Mouse (Mus musculus) heart, adult 18-20 months (tissue): Measurements from ENCODE around the gene Senp8. TPM values are rescaled to one million over a fixed set of nuclear protein-coding genes. Genes with fewer than 3 reads are reported as not detected.
"Not testable (repeated sequence)": the region's sequence is repeated elsewhere in the genome, so short reads cannot be mapped to it uniquely, and the experiment has no call there.

Experiments
- DNase-seq, 2 experiments: peaks; one replicate each; pipeline ENCODE4 v3.0.0; 2021 to 2022; ENCODE audit warnings: mixed read lengths in 1 of 2
- long read RNA-seq, 2 experiments: library from polyadenylated mRNA; stranded (forward); transcript quantifications; one replicate each; pipeline ENCODE4 v2.0.0; 2021
- total RNA-seq, 2 experiments: library from RNA; stranded (reverse); gene quantifications; 2 replicates each; pipeline ENCODE4 v1.2.3; 2021

The Senp8 gene
- total RNA-seq, result 10 to 100 TPM; 10.7 to 11.4 TPM
- long read RNA-seq, experiment 1, partial matches to known transcripts, result 0 of 3 reads
- long read RNA-seq, experiment 1, other reads (novel, unspliced or antisense), result 0 of 3 reads
- long read RNA-seq, experiment 2, partial matches to known transcripts, result 0 of 2 reads
- long read RNA-seq, experiment 2, other reads (novel, unspliced or antisense), result 0 of 2 reads

GRCm38 (mm10) chr9:59750267-59751065, at the start of gene Senp8, which contains the start of gene Myo9a:
Senp8 (minus strand) TSS chr9:59750710.
Myo9a (plus strand) TSS chr9:59750896.
- DNase-seq, result peak; percentile 99 to 100

DNA sequence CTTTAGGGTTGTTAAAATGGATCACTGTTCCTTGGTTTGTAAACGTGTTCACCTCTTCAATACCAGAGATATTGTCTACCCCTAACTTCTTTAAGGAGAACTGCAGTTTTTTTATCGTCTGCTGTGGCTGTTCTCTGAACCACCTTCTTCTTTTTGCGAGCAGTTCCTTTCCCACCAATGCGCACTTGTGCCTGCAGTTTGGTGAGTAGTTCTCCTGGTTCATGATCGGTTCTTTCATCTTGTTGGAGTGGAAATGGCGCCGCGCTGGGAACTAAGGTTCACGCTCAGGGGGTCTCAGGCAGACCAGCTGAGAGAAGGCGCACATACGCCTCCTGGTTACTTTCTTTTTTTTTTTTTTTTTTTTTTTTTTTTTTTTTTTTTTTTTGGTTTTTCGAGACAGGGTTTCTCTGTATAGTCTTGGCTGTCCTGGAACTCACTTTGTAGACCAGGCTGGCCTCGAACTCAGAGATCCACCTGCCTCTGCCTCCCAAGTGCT, 16.5 kb upstream of the Senp8 start:
- DNase-seq, result not testable (repeated sequence)

DNA sequence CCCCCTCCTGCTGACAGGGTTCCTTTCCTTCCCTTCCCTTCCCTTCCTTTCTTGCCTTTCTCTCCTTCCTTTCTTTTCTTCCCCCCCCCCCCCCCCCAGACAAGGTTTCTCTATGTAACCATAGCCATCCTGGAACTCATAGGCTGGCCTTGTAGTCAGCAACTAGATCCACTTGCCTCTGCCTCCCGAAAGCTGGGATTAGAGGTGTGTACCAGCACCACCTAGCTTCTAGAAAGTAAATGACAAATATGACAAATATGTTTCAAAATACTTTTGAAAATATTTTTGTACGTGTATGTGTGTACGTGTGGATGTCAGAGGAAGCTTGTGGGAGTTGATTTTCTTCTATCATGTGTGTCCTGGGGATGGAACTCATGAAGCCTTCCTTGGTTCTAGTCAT, 10.0 kb upstream of the Senp8 start:
- DNase-seq, result no peak

- DNase-seq, result not testable (repeated sequence)
Measured at GRCm38 (mm10) chr9:59757016-59757415, 6.5 kb upstream of the Senp8 start.

GRCm38 (mm10) chr9:59755199-59755598, 4.7 kb upstream of the Senp8 start:
- DNase-seq, result no peak

DNA sequence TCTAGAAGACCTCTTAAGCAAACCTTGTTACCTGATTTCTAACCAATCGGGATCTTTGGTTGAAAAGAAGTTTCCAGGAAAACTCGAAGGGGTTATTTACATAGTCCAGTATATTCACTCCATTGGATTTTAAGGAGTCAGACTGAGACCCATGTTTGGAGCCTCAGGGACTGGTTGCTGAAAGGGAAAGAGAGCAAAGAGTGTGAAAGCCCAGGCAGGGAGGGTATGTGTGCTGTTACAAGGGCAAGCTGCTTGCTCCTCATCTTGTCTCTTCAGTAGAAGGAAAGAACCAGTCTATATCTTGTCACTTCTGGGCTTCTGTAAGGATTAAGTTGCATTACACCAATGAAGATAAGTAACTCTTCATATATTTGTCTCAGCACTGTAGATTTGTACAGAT, 1.5 kb upstream of the Senp8 start:
- no peak for DNase-seq

- DNase-seq, result peak; percentile 93 to 95
Measured at GRCm38 (mm10) chr9:59751066-59751581, 614 bp upstream of the Senp8 start.

DNA sequence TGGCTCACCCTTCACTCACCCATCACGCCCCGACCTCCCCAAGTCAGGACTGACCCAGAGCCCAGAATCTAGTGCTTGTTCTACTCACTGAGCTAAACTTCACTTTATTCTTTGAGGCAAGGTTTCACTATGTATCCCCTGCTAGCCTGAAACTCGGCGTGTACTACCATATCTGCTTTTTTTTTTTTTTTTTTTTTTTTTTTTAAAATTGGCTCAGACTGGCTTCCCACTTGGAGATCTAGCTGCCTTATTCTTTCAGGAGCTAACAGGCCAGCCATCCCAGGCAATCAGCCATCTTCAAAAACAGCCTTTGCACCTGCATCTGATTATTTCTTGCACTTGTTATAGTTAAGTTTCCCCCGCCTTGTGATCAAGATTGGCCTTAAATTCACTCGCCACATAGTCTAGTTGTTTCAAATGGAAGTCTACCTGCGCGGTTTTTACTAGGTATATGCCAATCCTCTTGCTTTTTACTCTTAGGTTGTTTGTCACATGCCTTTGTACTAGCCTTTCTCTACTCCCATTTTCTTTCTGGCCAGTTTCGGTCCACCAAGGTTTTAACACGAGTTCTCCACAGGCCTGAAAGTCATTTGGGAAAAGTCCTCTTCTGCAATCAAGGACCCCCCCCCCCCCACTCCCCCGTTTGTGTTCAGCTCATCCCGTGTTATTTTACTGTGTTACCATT, 787 bp downstream of the Senp8 start:
- DNase-seq, result no peak

DNA sequence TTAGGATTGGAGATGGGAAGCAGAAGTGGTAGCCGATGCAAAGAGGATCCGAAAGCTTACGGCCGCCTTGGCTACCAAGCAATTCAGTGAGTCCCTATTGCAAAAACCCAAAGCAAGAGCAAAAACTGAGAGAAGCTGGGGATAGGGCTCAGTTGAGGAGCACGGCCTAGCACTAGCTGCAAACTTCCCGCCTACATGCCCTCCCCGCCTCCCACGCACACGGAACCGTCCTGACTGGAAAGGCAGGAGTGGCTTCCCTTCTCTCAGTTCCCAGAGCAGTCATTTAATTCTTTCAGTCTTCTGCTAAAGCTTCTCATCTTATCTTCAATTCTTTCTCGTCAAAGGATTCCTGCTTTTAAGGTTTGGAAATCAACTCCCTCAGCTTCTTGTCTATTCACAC, 1.5 kb downstream of the Senp8 start:
- peak; percentile 27 to 40 for DNase-seq

DNA sequence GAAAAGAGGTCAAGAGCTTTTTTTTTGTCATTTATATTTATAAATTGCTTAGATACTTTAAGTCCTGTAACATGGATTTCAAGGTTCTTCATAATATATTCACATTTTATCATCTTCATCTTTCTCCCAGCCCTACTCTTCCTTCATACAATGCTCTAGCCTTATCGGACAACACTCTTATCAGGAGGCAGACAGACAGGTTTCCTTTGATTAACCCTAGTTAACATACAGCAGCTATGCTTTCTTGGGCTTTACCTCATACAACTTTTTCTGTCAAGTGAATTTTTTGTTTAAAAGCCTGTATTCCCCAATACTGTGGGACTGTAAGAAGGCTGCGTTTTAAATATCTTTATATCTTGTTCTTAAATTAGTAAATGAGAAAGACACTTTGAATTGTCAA, 2.1 kb downstream of the Senp8 start:
- no peak for DNase-seq

- DNase-seq, result no peak
Measured at GRCm38 (mm10) chr9:59743903-59744302, 6.6 kb downstream of the Senp8 start.

GRCm38 (mm10) chr9:59740593-59740992, 9.9 kb downstream of the Senp8 start:
- DNase-seq, result no peak

DNA sequence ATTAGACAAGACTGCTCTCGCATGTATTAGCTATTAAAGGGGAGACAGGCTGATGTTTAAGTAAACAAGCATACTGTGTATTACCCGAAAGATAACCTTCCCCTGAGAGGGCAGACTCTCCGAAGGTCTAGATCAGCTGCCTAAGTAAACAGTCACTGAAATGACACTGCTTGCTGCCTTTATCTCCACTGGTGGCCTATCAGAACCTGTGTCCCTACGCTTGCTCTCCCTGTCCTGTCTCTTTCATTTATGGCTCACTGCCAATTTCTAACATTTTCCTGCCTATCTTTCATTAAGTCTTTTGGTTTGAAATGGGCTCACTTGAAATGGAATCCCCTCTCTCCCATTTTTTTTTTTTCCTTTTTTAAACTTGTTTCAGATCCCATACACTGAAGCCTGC, 15.1 kb downstream of the Senp8 start:
- DNase-seq, result peak; percentile 14 to 22

DNA sequence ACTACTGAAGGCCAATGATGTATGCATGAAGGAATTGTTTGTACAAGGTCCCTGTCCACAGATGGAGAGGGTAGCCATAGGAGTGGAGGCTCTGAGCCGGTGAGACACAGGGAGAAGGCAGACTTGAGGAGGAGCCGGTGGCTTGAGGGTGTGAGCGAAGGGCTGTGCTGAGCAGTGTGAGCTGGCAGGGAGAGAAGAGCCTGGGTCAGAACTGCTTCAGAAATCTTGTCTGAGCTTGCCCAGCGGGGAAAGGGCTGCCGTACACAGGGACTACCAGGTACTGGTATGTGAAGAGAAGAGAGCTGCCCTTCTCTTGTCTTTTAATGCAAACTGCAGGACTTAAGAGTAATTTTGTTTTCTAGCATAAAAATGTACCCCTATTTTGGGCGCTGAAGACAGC, 17.4 kb downstream of the Senp8 start:
- no peak for DNase-seq

DNA sequence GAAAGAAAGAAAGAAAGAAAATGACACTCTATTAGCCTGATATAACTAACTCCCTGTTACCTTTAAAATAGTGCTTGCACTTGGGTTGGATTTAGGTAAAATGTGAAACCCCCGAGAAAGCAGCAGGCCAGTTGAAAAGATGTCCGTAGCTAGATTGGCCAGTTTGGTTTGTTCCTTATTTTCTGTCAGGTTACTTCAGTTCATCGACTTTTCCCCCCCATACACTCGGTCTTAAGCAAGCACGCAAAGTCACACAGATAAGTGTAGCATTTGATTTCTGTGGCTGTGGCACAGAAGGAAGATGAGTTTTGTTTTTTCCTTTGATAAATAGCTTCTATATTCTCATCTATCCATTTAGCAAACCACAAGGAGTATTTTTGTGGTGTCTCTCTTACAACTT, 19.4 kb downstream of the Senp8 start:
- no peak for DNase-seq

GRCm38 (mm10) chr9:59727569-59728286, 22.8 kb downstream of the Senp8 start:
- no peak for DNase-seq

DNA sequence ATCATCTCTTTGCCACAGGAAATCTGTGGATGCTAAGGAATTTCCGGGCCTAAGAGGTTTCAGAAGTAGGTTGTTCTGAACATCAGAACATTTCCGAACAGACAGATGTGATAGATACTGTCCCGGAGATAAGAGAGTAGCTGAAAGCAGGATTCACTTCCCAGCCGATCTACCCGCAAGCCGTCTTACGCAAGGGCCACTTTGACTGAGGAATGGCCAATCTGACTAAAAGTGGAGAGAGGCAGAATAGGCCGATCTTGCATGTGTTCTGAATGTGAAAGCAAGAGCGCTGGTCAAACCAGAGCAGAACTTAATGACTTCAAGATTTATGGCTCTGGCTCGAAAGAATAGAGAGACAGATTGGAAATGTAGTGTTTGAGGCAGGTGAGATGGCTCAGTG, 25.0 kb downstream of the Senp8 start:
- DNase-seq, result no peak

DNA sequence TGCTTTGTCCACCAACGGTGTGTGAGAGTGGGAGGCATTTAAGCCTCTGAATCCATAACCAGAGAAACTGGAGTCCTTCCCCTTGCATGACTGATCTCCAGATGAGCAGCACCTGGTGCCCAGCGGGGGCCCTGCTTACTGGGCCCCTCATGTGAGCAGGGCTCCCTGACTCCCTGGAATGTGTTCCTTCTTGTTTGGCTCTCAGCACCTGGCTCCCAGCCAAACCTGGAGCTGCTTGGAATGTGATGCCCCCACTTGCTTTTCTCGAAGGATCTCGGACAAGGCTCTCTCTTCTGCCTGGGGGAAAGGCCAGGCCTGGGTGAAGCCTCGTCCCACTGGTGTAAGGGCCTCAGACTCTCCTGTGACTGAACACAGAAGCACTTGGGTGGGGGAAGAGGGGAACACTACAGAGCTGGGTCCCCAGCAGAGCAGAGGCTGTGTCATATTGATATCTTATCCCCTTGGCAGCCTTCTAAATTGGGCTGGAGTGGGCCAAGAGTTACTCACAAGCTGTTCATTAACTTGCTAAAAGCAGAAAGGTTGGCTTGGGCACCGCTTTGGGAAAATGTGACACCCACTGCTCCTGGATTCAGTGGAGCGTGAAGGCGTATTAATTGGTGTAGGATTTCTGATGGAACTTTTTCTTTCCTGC, 26.6 kb downstream of the Senp8 start:
- DNase-seq, result peak in 1 of 2 experiments; percentile 19

- peak; percentile 78 to 88 for DNase-seq
Measured at GRCm38 (mm10) chr9:59723096-59723657, 27.3 kb downstream of the Senp8 start.

DNA sequence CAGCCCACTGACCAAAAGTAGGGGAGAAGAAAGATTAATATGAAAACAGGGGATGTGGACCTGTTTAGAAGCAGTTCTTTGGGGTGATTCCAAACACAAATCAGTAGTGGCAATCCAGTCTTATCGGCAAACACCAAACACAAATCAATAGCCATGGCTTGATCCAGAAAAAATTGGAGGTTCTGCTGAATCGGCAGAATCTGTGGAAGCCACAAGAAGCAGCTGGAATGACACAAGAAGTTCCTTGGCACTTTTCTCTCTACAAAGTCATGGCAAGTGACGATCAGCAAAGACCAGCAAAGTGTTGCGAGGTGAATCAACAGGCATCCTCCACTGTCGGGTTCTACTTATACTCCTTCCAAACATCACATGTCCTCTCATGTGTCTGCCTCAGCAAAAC, 29.4 kb downstream of the Senp8 start:
- DNase-seq, result no peak

GRCm38 (mm10) chr9:59718237-59718636, 32.3 kb downstream of the Senp8 start:
- no peak for DNase-seq
